Mouse (Mus musculus) MEL (cell line): ENCODE measurements around the gene Trappc13. TPM values are rescaled to one million over a fixed set of nuclear protein-coding genes. Genes with fewer than 3 reads are reported as not detected.

Experiments
- DNase-seq: peaks from one replicate; pipeline ENCODE4 v3.0.0; 2011; ENCODE audit warnings: low read depth, low spot score
- H3K27ac ChIP-seq: 2 replicates; pipeline ENCODE4 v1.5.1; 2012; ENCODE audit warnings: low read depth, mild to moderate bottlenecking, control low read depth, low read length, moderate library complexity; ENCODE audit not compliant: control insufficient read depth
- H3K27me3 ChIP-seq, 2 experiments: fragments of 150-350 bp in 1 of 2; sonication (generic) in 1 of 2; 2 replicates each; pipeline ENCODE4 v1.6.1; 2012; ENCODE audit warnings: low read length in 2 of 2, mild to moderate bottlenecking in 2 of 2, improper control_type of control experiment in 1 of 2, moderate library complexity in 1 of 2; ENCODE audit not compliant: insufficient read depth in 2 of 2, control insufficient read depth in 1 of 2
- H3K36me3 ChIP-seq, 2 experiments: 2 replicates each; pipeline ENCODE4 v1.6.1; 2012 to 2014; ENCODE audit warnings: low read length in 2 of 2, improper control_type of control experiment in 1 of 2, inconsistent platforms in 1 of 2, mild to moderate bottlenecking in 1 of 2; ENCODE audit not compliant: insufficient read depth in 2 of 2, control insufficient read depth in 1 of 2
- H3K4me1 ChIP-seq, 2 experiments: fragments of 150-350 bp in 1 of 2; sonication (generic) in 1 of 2; 2 replicates each; pipeline ENCODE4 v1.6.1; 2012; ENCODE audit warnings: low read length in 2 of 2, improper control_type of control experiment in 1 of 2, mild to moderate bottlenecking in 1 of 2; ENCODE audit not compliant: insufficient read depth in 2 of 2, control insufficient read depth in 1 of 2
- H3K4me3 ChIP-seq, 2 experiments: fragments of 150-350 bp in 1 of 2; sonication (generic) in 1 of 2; 2 replicates each; pipeline ENCODE4 v1.5.1; 2012; ENCODE audit warnings: low read depth in 2 of 2, low read length in 2 of 2, mild to moderate bottlenecking in 2 of 2, moderate library complexity in 2 of 2, control low read depth in 1 of 2, improper control_type of control experiment in 1 of 2; ENCODE audit not compliant: control insufficient read depth in 1 of 2, insufficient read depth in 1 of 2
- H3K79me2 ChIP-seq: 2 replicates; pipeline ENCODE4 v1.6.1; 2012; ENCODE audit warnings: mild to moderate bottlenecking, low read length, moderate library complexity; ENCODE audit not compliant: control insufficient read depth, poor library complexity, insufficient read depth
- H3K9ac ChIP-seq: 2 replicates; pipeline ENCODE4 v1.6.1; 2012; ENCODE audit warnings: low read depth, mild to moderate bottlenecking, control low read depth, low read length, moderate library complexity; ENCODE audit not compliant: control insufficient read depth, poor library complexity, severe bottlenecking
- H3K9me3 ChIP-seq: fragments of 150-350 bp; sonication (generic); replicated peaks from 2 replicates; pipeline ENCODE4 v1.6.1; 2012; ENCODE audit warnings: mild to moderate bottlenecking, low read length, improper control_type of control experiment, moderate library complexity; ENCODE audit not compliant: insufficient read depth
- CHD1 ChIP-seq: IDR thresholded peaks from 2 replicates; pipeline ENCODE4 v1.6.1; 2012; ENCODE audit warnings: low read depth, mild to moderate bottlenecking, inconsistent platforms, low read length, improper control_type of control experiment
- CHD2 ChIP-seq: IDR thresholded peaks from 2 replicates; pipeline ENCODE4 v1.6.1; 2011; ENCODE audit warnings: low read length, improper control_type of control experiment
- CTCF ChIP-seq, 3 experiments: IDR thresholded peaks in 2 of 3; conservative IDR thresholded peaks in 1 of 3; 2 replicates each; pipeline ENCODE4 v1.5.1; 2011 to 2012; ENCODE audit warnings: low read length in 3 of 3, low read depth in 2 of 3, mild to moderate bottlenecking in 2 of 3, improper control_type of control experiment in 1 of 3, inconsistent platforms in 1 of 3, mixed read lengths in 1 of 3, moderate library complexity in 1 of 3; ENCODE audit not compliant: control insufficient read depth in 1 of 3, insufficient read depth in 1 of 3, poor library complexity in 1 of 3, severe bottlenecking in 1 of 3
- E2F4 ChIP-seq: IDR thresholded peaks from 2 replicates; pipeline ENCODE4 v1.6.1; 2011; ENCODE audit warnings: low read depth, low read length, improper control_type of control experiment, borderline replicate concordance
- ELF1 ChIP-seq: IDR thresholded peaks from 2 replicates; pipeline ENCODE4 v1.6.1; 2014; ENCODE audit warnings: low read depth, mild to moderate bottlenecking, inconsistent platforms, low read length, improper control_type of control experiment, moderate library complexity
- EP300 ChIP-seq, 2 experiments: IDR thresholded peaks; 2 replicates each; pipeline ENCODE4 v1.6.1; 2011; ENCODE audit warnings: improper control_type of control experiment in 2 of 2, low read length in 2 of 2, low read depth in 1 of 2, mild to moderate bottlenecking in 1 of 2
- ETS1 ChIP-seq: IDR thresholded peaks from 2 replicates; pipeline ENCODE4 v1.6.1; 2012; ENCODE audit warnings: low read depth, mild to moderate bottlenecking, inconsistent platforms, low read length, improper control_type of control experiment, moderate library complexity
- GABPA ChIP-seq: IDR thresholded peaks from 2 replicates; pipeline ENCODE4 v1.6.1; 2012; ENCODE audit warnings: low read depth, mild to moderate bottlenecking, inconsistent platforms, low read length, improper control_type of control experiment, moderate library complexity
- GATA1 ChIP-seq: IDR thresholded peaks from 2 replicates; pipeline ENCODE4 v1.6.1; 2011; ENCODE audit warnings: low read depth, low read length, improper control_type of control experiment
- HCFC1 ChIP-seq: IDR thresholded peaks from 2 replicates; pipeline ENCODE4 v1.6.1; 2012; ENCODE audit warnings: low read depth, mild to moderate bottlenecking, inconsistent platforms, low read length, improper control_type of control experiment, moderate library complexity
- JUND ChIP-seq: IDR thresholded peaks from 2 replicates; pipeline ENCODE4 v1.6.1; 2011; ENCODE audit warnings: low read depth, mild to moderate bottlenecking, improper control_type of control experiment, low read length
- KAT2A ChIP-seq: conservative IDR thresholded peaks from 2 replicates; pipeline ENCODE4 v1.6.1; 2012; ENCODE audit warnings: low read depth, low read length, improper control_type of control experiment, inconsistent platforms
- MAFK ChIP-seq: IDR thresholded peaks from 2 replicates; pipeline ENCODE4 v1.6.1; 2011; ENCODE audit warnings: low read depth, mild to moderate bottlenecking, low read length, improper control_type of control experiment, borderline replicate concordance
- MAX ChIP-seq: IDR thresholded peaks from 2 replicates; pipeline ENCODE4 v1.6.1; 2011; ENCODE audit warnings: low read length, improper control_type of control experiment
- MAZ ChIP-seq: IDR thresholded peaks from 2 replicates; pipeline ENCODE4 v1.6.1; 2012; ENCODE audit warnings: low read depth, mild to moderate bottlenecking, inconsistent platforms, low read length, improper control_type of control experiment
- MEF2A ChIP-seq: IDR thresholded peaks from 2 replicates; pipeline ENCODE4 v1.6.1; 2014; ENCODE audit warnings: low read depth, mild to moderate bottlenecking, inconsistent platforms, low read length, improper control_type of control experiment; ENCODE audit not compliant: poor library complexity, insufficient replicate concordance, severe bottlenecking; ENCODE audit errors: extremely low read depth
- MXI1 ChIP-seq: IDR thresholded peaks from 2 replicates; pipeline ENCODE4 v1.6.1; 2011; ENCODE audit warnings: mild to moderate bottlenecking, low read depth, low read length, improper control_type of control experiment
- MYB ChIP-seq: IDR thresholded peaks from 2 replicates; pipeline ENCODE4 v1.6.1; 2011; ENCODE audit warnings: mild to moderate bottlenecking, low read depth, low read length, improper control_type of control experiment
- MYC ChIP-seq: IDR thresholded peaks from 2 replicates; pipeline ENCODE4 v1.6.1; 2011; ENCODE audit warnings: low read depth, mild to moderate bottlenecking, low read length, improper control_type of control experiment, moderate library complexity
- NELFE ChIP-seq: IDR thresholded peaks from 2 replicates; pipeline ENCODE4 v1.6.1; 2011; ENCODE audit warnings: low read depth, low read length, improper control_type of control experiment
- NRF1 ChIP-seq: IDR thresholded peaks from 2 replicates; pipeline ENCODE4 v1.6.1; 2014; ENCODE audit warnings: low read depth, mild to moderate bottlenecking, inconsistent platforms, low read length, improper control_type of control experiment, moderate library complexity; ENCODE audit not compliant: poor library complexity, insufficient read depth, severe bottlenecking
- POLR2AphosphoS2 ChIP-seq: IDR thresholded peaks from 2 replicates; pipeline ENCODE4 v1.6.1; 2011; ENCODE audit warnings: low read length, improper control_type of control experiment
- POLR2AphosphoS5 ChIP-seq: IDR thresholded peaks from 2 replicates; pipeline ENCODE4 v1.6.1; 2012; ENCODE audit warnings: low read depth, borderline replicate concordance, mild to moderate bottlenecking, inconsistent platforms, low read length, moderate library complexity, mixed read lengths
- RAD21 ChIP-seq: IDR thresholded peaks from 2 replicates; pipeline ENCODE4 v1.6.1; 2011; ENCODE audit warnings: mild to moderate bottlenecking, low read depth, low read length, improper control_type of control experiment
- RCOR1 ChIP-seq: IDR thresholded peaks from 2 replicates; pipeline ENCODE4 v1.6.1; 2012; ENCODE audit warnings: low read depth, mild to moderate bottlenecking, inconsistent platforms, low read length, improper control_type of control experiment
- SIN3A ChIP-seq: IDR thresholded peaks from 2 replicates; pipeline ENCODE4 v1.6.1; 2012; ENCODE audit warnings: low read length, improper control_type of control experiment, inconsistent platforms
- TAL1 ChIP-seq: IDR thresholded peaks from 2 replicates; pipeline ENCODE4 v1.6.1; 2012; ENCODE audit warnings: mild to moderate bottlenecking, inconsistent platforms, low read length, moderate library complexity, mixed read lengths
- TBP ChIP-seq: IDR thresholded peaks from 2 replicates; pipeline ENCODE4 v1.8.0; 2011; ENCODE audit warnings: low read depth, low read length, improper control_type of control experiment
- TCF12 ChIP-seq: IDR thresholded peaks from 2 replicates; pipeline ENCODE4 v1.6.1; 2014; ENCODE audit warnings: low read depth, mild to moderate bottlenecking, inconsistent platforms, low read length, improper control_type of control experiment, moderate library complexity
- UBTF ChIP-seq: IDR thresholded peaks from 2 replicates; pipeline ENCODE4 v1.6.1; 2012; ENCODE audit warnings: low read depth, mild to moderate bottlenecking, inconsistent platforms, low read length, improper control_type of control experiment, moderate library complexity, borderline replicate concordance; ENCODE audit not compliant: insufficient read depth
- USF1 ChIP-seq: IDR thresholded peaks from 2 replicates; pipeline ENCODE4 v1.6.1; 2014; ENCODE audit warnings: low read depth, mild to moderate bottlenecking, inconsistent platforms, low read length, improper control_type of control experiment, moderate library complexity
- USF2 ChIP-seq, 2 experiments: IDR thresholded peaks; 2 replicates each; pipeline ENCODE4 v1.6.1; 2011 to 2012; ENCODE audit warnings: improper control_type of control experiment in 2 of 2, low read length in 2 of 2, borderline replicate concordance in 1 of 2, inconsistent platforms in 1 of 2, low read depth in 1 of 2, mild to moderate bottlenecking in 1 of 2; ENCODE audit not compliant: insufficient read depth in 1 of 2
- ZC3H11A ChIP-seq: IDR thresholded peaks from 2 replicates; pipeline ENCODE4 v1.6.1; 2012; ENCODE audit warnings: low read depth, mild to moderate bottlenecking, inconsistent platforms, low read length, improper control_type of control experiment
- ZKSCAN1 ChIP-seq: IDR thresholded peaks from 2 replicates; pipeline ENCODE4 v1.6.1; 2012; ENCODE audit warnings: low read depth, mild to moderate bottlenecking, inconsistent platforms, low read length, improper control_type of control experiment, moderate library complexity
- ZMIZ1 ChIP-seq: IDR thresholded peaks from 2 replicates; pipeline ENCODE4 v1.6.1; 2012; ENCODE audit warnings: low read depth, mild to moderate bottlenecking, inconsistent platforms, low read length, improper control_type of control experiment, moderate library complexity
- polyA plus RNA-seq, 2 experiments: library from polyadenylated mRNA; stranded (reverse) in 1 of 2; unstranded in 1 of 2; fragments of >175 nt in 1 of 2; fragments of >200 nt in 1 of 2; gene quantifications; 2 replicates each; pipeline versions ENCODE4 v1.2.1 to v1.2.4; 2012; ENCODE audit warnings: low replicate concordance in 2 of 2, low read depth in 1 of 2; ENCODE audit not compliant: insufficient read length in 2 of 2, insufficient read depth in 1 of 2, missing spikeins in 1 of 2
- total RNA-seq: library from RNA; depleted of rRNA; stranded (reverse); fragments of 300-350 nt; gene quantifications from 2 replicates; pipeline ENCODE4 v1.2.3, GENCODE M21; 2012

Gene Trappc13
- total and polyA plus RNA-seq, 3 experiments = 28.3 to 33.5 TPM; not detected in 1

DNA sequence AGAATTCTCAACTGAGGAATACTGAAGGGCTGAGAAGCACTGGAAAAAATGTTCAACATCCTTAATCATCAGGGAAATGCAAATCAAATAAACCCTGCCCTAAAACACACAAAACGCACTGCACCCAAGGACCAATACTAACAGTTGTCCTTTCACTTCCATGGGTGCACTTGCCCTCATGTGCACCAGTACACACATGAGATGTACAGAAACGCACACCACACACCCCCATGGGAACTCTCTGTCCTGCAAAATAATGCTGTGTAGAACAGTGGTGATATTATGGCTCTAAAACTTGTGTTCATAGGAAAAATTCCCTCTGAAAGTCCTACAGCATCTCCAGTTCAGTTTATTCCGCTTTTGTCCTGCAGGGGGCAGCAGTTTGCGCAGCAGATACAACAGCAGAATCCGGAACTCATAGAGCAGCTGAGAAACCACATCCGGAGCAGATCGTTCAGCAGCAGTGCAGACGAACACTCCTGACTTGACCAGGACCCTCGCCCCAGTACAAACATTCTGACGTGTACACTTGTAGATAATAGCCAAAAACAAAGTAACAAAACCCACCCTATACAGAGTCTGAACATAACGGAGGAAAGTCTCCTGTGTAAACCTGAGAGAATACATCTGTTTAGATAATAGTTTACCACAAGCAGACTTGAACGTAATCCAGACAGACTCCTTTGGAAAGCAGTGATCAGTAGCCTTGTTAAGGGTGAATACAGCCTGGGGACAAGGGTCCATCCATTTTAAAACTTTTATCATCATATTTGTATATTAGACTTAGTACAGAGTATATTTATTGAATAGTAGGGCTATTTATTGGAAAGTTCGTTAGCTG, 38.7 kb downstream of the Trappc13 start:
- peak; percentile 87 for DNase-seq
- Histone ChIP-seq H3K4me3 (peak overlapping the region; percentile 37 to 56), H3K4me1 (no peaks in the 10 kb centered on the region), H3K36me3 (peaks cover 0 to 3% of the 10 kb centered on the region in 2 experiments; a peak in 3 of 4 replicates), H3K9me3 (no peaks in the 10 kb centered on the region), H3K27ac (no peak overlapping the region), H3K9ac (peak overlapping the region; percentile 50), H3K79me2 (no peaks in the 10 kb centered on the region), H3K27me3 (no peaks in the 10 kb centered on the region)
- no peak for TF ChIP-seq MAFK
- TF ChIP-seq MYB = no peak
- peak; percentile 85 to 96 (median 89) for TF ChIP-seq CTCF (IDR thresholded peaks at IDR 0.05 in 2 of 3, conservative IDR thresholded peaks at IDR 0.05 in 1 of 3; ENCODE audit: control insufficient read depth in 1 of 3, insufficient read depth in 1 of 3, low read depth in 2 of 3, low read length in 3 of 3, poor library complexity in 1 of 3, severe bottlenecking in 1 of 3)
- no peak for TF ChIP-seq POLR2AphosphoS5
- 0 out of 2 replicates have a peak, but pooled peaks have one; percentile 17 for TF ChIP-seq USF1
- TF ChIP-seq JUND = no peak
- peak; percentile 69 for TF ChIP-seq POLR2AphosphoS2
- peak; percentile 63 for TF ChIP-seq KAT2A
- TF ChIP-seq HCFC1 = peak; percentile 80
- no peak for TF ChIP-seq TAL1
- peak; percentile 84 for TF ChIP-seq ETS1
- TF ChIP-seq SIN3A = peak; percentile 88
- TF ChIP-seq UBTF = no peak
- no peak for TF ChIP-seq MXI1
- TF ChIP-seq NRF1 = no peak
- no peak for TF ChIP-seq GATA1
- peak; percentile 72 for TF ChIP-seq ELF1
- peak; percentile 36; the same call in 1 of the 2 replicates for TF ChIP-seq ZC3H11A
- TF ChIP-seq E2F4 = no peak
- 0 out of 2 replicates have a peak, but pooled peaks have one; percentile 31 for TF ChIP-seq TBP
- no peak for TF ChIP-seq RCOR1
- no peak for TF ChIP-seq MYC
- peak; percentile 47; the same call in 1 of the 2 replicates for TF ChIP-seq NELFE
- TF ChIP-seq MEF2A = no peak
- no peak for TF ChIP-seq ZMIZ1
- no peak for TF ChIP-seq ZKSCAN1
- peak; percentile 19 to 50; a peak in 1 of 4 replicates for TF ChIP-seq EP300 (IDR thresholded peaks at IDR 0.05; ENCODE audit: low read depth in 1 of 2, low read length in 2 of 2)
- 0 out of 2 replicates have a peak, but pooled peaks have one; percentile 14 for TF ChIP-seq TCF12
- no peak for TF ChIP-seq CHD2
- no peak for TF ChIP-seq GABPA
- TF ChIP-seq MAX = no peak
- no peak for TF ChIP-seq MAZ
- no peak for TF ChIP-seq CHD1
- TF ChIP-seq USF2 (IDR thresholded peaks at IDR 0.05; ENCODE audit: borderline replicate concordance in 1 of 2, insufficient read depth in 1 of 2, low read depth in 1 of 2, low read length in 2 of 2) = no peak
- TF ChIP-seq RAD21 = peak; percentile 43
